Mouse (Mus musculus) intestine, embryonic 15.5 days (tissue): Measurements from ENCODE around the gene Rbm6. TPM values are rescaled to one million over a fixed set of nuclear protein-coding genes. Genes with fewer than 3 reads are reported as not detected.

ENCODE experiments used
- ATAC-seq: fragments of 200-750 bp; cut with Nextera tagmentation; 2 replicates; pipeline ENCODE4 v1.8.0; 2017; ENCODE audit warnings: moderate TSS enrichment, moderate library complexity
- H3K27ac ChIP-seq: fragments of 300-500 bp; sonication (generic); 2 replicates; pipeline ENCODE4 v1.5.1; 2015; ENCODE audit warnings: mild to moderate bottlenecking, inconsistent platforms
- H3K27me3 ChIP-seq: fragments of 300-500 bp; sonication (generic); replicated peaks from 2 replicates; pipeline ENCODE4 v1.6.1; 2015; ENCODE audit warnings: inconsistent platforms
- H3K36me3 ChIP-seq: fragments of 300-500 bp; sonication (generic); 2 replicates; pipeline ENCODE4 v1.6.1; 2015; ENCODE audit warnings: inconsistent platforms
- H3K4me1 ChIP-seq: fragments of 300-500 bp; sonication (generic); replicated peaks from 2 replicates; pipeline ENCODE4 v1.6.1; 2015; ENCODE audit warnings: inconsistent platforms
- H3K4me2 ChIP-seq: fragments of 300-500 bp; sonication (generic); replicated peaks from 2 replicates; pipeline ENCODE4 v1.6.1; 2015; ENCODE audit warnings: mild to moderate bottlenecking, inconsistent platforms
- H3K4me3 ChIP-seq: fragments of 300-500 bp; sonication (generic); replicated peaks from 2 replicates; pipeline ENCODE4 v1.5.1; 2015; ENCODE audit warnings: inconsistent platforms
- H3K9ac ChIP-seq: fragments of 300-500 bp; sonication (generic); 2 replicates; pipeline ENCODE4 v1.6.1; 2015; ENCODE audit warnings: inconsistent platforms
- H3K9me3 ChIP-seq: fragments of 300-500 bp; sonication (generic); 2 replicates; pipeline ENCODE4 v1.6.1; 2016; ENCODE audit warnings: inconsistent platforms
- WGBS: fragments of 180-500 bp; shearing (Covaris S2); methylation state at CpG from one replicate; pipeline ENCODE4 v1.1.7; 2015; 5-methylcytosine and 5-hydroxymethylcytosine counted together
- polyA plus RNA-seq: library from polyadenylated mRNA; unstranded; fragments of >200 nt; fragmentation: Nextera tagmentation; extraction: Ambion mirVana; gene quantifications from 2 replicates; pipeline ENCODE4 v1.2.1, GENCODE M21; 2015

Rbm6 gene
- polyA plus RNA-seq, 1 experiment from 2014 or later: 70.5 TPM

DNA sequence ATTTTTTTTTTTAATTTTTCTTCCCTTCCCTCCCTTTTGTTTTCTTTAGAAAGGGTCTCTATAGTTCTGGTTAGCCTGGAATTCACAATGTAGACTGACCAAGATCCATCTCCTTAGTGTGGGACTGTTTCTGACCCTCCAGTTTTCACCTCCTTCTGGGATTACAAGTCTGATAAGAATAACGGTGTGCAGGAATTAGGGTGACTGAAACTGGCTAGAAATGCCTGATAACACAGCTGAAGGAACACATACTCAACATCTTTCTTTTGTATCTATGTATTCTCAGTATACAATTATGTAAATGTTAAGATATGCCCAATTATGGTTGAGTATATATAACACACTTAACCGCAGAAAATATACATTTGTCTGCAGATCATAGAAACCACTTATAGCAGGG is 101.3 kb downstream of the Rbm6 start:
- H3K9me3 ChIP-seq: no peaks in the 10 kb centered on the region
- WGBS: 62% methylated on average over 2 of the region's 2 CpGs
- 0 out of 2 replicates have a peak, but pooled peaks cover 6% of the 10 kb centered on the region for H3K4me1 ChIP-seq
- H3K27me3 ChIP-seq: no peaks in the 10 kb centered on the region
- no peak overlapping the region for H3K9ac ChIP-seq
- peaks cover 24% of the 10 kb centered on the region for H3K36me3 ChIP-seq
- H3K4me3 ChIP-seq: no peak overlapping the region
- no peak for ATAC-seq
- H3K4me2 ChIP-seq: 0 out of 2 replicates have a peak overlapping the region, but pooled peaks have one; percentile 57
- peak overlapping the region; percentile 78; the same call in 1 of the 2 replicates for H3K27ac ChIP-seq

DNA sequence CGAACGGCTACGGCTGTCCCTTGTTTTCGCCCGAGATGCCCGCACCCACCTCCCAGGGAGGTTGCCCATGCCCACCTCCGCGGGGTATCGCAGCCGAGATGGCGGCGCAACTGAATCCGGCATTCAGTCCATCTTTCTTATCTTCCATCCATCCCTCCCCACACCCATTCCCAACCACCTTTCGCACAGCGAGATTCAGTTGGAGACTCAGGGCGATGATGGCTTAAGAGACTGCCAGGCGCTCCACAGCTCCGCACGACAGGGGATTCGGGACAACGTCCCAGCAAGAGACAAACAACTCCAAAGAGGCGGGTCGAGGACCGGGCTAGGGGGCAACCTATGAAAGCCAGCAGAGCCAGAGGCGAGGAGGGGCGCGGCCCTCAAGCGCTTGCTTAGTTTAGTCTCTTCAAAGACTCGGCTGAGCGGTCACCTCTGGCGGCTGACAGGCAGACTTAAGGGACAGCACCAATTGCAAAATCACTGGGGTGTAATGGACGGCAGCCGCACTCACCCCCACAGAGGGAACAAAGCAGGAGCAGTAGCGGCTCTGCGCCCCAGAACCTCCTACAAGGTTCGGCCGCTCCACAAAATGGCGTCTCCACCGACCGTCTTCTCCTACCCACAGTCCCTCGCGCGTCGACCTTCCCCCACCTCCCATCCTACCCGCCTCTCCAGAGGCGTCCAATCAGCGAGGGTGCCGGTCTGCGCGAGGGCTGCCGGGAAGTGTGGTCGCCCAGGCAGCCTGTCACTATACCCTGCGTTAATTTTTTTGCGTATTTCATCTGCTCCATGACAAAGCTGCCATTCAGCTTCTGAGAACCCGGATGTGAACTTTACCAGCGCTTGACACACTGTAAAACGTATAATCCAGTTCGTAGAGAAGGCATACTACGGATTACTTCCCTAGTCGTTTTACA is 102.4 kb downstream of the Rbm6 start, which contains the start of gene Rbm5:
TSS of gene Rbm5 (minus strand) at position 623 of the 917 bp plus-strand sequence.
- peaks cover 22% of the 10 kb centered on the region for H3K36me3 ChIP-seq
- H3K27ac ChIP-seq: peak within 1 kb of the TSS; percentile 88
- ATAC-seq: peak; percentile 100
- peak within 1 kb of the TSS; percentile 60 for H3K4me2 ChIP-seq
- H3K9me3 ChIP-seq: no peaks in the 10 kb centered on the region
- peak within 1 kb of the TSS; percentile 98 for H3K9ac ChIP-seq
- under 1% methylated on average over 60 of the region's 60 CpGs for WGBS
- no peaks in the 10 kb centered on the region for H3K27me3 ChIP-seq
- peak within 1 kb of the TSS; percentile 90 for H3K4me3 ChIP-seq
- H3K4me1 ChIP-seq: 0 out of 2 replicates have a peak, but pooled peaks cover 6% of the 10 kb centered on the region

DNA sequence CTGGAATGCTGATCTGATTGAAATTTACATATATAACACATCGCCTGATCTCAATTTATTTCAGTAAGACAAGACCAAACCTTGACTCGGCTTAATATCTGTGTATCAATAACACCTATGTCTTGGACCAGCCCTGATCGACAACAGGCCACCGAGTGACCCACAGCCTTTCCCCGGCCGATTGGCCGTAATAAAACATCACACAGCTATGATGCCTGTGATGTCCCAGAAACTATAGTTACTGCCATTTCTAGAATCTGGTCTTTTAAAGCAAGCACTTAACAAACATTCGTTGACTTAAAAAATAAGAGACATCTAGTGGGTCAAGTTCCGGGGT is 103.0 kb downstream of the Rbm6 start:
- H3K9ac ChIP-seq: peak overlapping the region; percentile 98
- 0 out of 2 replicates have a peak, but pooled peaks cover 6% of the 10 kb centered on the region for H3K4me1 ChIP-seq
- 2% methylated on average over 9 of the region's 9 CpGs for WGBS
- H3K4me3 ChIP-seq: peak overlapping the region; percentile 90
- H3K4me2 ChIP-seq: peak overlapping the region; percentile 60
- no peak for ATAC-seq
- peak overlapping the region; percentile 88 for H3K27ac ChIP-seq
- no peaks in the 10 kb centered on the region for H3K9me3 ChIP-seq
- H3K27me3 ChIP-seq: no peaks in the 10 kb centered on the region
- peaks cover 27% of the 10 kb centered on the region for H3K36me3 ChIP-seq

DNA sequence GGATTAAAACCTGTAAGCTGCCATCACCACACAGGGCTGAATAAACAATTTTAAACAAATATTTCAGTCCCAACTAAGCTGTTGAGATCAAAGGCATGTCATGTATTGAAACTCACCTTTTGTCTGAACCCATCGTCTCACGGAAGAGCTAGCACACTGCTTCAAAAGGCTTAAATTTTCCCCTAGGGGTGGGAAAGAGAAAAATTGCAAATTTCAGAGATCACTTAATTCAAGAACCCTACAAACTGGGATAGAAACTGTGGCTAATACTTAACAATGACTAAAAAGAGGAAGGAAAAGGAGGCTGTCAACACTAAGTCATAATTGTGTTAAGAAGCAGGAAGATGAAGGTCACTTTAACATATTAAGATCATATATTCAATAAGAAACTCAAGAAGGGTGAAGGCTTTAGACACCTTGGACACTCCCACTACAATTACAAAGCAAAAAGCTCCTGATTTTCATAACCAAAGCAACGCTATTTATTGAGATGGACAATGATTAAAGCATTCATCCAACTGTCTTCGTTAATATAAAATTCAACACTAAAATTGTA is 103.5 kb downstream of the Rbm6 start:
- no peak for ATAC-seq
- Histone ChIP-seq H3K9ac (peak overlapping the region; percentile 98), H3K27me3 (no peaks in the 10 kb centered on the region), H3K4me2 (peak overlapping the region; percentile 60), H3K36me3 (peaks cover 29% of the 10 kb centered on the region), H3K27ac (no peak overlapping the region), H3K9me3 (no peaks in the 10 kb centered on the region), H3K4me3 (peak overlapping the region; percentile 90), H3K4me1 (0 out of 2 replicates have a peak, but pooled peaks cover 6% of the 10 kb centered on the region)
- WGBS: 17% methylated on average over 4 of the region's 4 CpGs

DNA sequence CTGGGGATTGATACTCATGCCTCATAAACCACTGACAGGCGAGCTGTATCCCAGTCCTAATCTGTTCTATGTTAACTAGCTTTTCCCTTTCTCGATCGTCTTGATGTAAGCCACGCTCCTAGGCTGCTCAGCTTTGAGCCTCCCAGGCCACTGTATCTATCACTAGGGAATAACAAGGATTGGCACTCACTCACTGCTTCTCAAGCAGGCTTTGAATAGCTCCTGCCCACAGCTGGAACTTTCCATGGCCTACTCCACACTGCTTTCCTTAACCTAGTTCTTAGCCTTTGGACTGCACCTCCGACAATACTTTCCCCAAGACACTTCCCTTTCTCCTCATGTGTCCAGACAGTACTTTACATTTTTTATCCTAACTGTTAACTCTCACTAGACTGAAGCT is 104.2 kb downstream of the Rbm6 start:
- no peaks in the 10 kb centered on the region for H3K27me3 ChIP-seq
- peak overlapping the region; percentile 60 for H3K4me2 ChIP-seq
- no peak overlapping the region for H3K27ac ChIP-seq
- no peak overlapping the region for H3K9ac ChIP-seq
- ATAC-seq: no peak
- peaks cover 27% of the 10 kb centered on the region for H3K36me3 ChIP-seq
- 0 out of 2 replicates have a peak, but pooled peaks cover 6% of the 10 kb centered on the region for H3K4me1 ChIP-seq
- WGBS: 72% methylated on average over 5 of the region's 5 CpGs
- no peak overlapping the region for H3K4me3 ChIP-seq
- no peaks in the 10 kb centered on the region for H3K9me3 ChIP-seq

DNA sequence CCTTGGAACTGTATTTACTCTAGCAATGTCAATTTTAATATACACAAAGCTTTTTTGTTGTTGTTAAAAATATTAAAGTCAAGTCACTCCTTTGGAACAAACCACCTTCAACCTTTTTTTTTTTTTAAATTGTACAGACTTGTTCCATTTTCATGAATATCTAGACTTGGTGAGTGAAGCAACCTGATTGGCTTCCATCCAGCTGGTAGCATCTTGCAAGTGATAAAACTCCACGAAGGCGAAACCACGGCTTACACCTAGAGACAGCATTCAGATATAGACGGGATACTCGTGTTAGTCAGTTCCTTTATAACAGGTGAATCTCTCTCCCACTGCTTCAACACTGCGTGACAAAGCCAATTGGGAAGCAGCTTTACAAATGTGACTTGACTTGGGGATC is 113.4 kb downstream of the Rbm6 start:
- H3K27ac ChIP-seq: no peak overlapping the region
- no peak overlapping the region for H3K4me2 ChIP-seq
- H3K27me3 ChIP-seq: no peaks in the 10 kb centered on the region
- ATAC-seq: no peak
- peaks cover 36% of the 10 kb centered on the region for H3K36me3 ChIP-seq
- 92% methylated on average over 6 of the region's 6 CpGs for WGBS
- no peak overlapping the region for H3K4me3 ChIP-seq
- H3K9ac ChIP-seq: no peak overlapping the region
- no peaks in the 10 kb centered on the region for H3K4me1 ChIP-seq
- no peaks in the 10 kb centered on the region for H3K9me3 ChIP-seq

DNA sequence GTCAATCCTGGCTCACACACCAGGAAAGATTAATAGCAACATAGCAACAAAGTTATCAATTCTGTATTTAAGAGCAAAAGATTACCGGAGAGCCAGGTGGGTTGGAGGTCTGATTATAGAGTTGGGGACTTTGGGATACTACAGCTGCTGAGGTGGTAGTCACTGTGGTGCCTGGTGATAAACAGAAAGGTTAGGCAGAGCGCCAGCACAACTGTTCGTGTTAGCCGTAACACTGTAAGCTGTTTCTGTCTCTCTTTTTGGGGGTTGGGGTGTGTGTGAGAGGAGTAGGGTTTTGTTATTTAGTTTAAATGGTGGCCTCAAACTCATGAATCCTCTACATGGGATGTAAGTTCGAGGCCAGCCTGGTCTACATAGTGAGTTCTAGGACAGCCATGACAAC is 122.7 kb downstream of the Rbm6 start:
- WGBS: 90% methylated on average over 5 of the region's 5 CpGs
- Histone ChIP-seq H3K9me3 (no peaks in the 10 kb centered on the region), H3K4me3 (no peak overlapping the region), H3K4me1 (no peaks in the 10 kb centered on the region), H3K4me2 (no peak overlapping the region), H3K27me3 (no peaks in the 10 kb centered on the region), H3K36me3 (peaks cover 70% of the 10 kb centered on the region), H3K9ac (no peak overlapping the region), H3K27ac (no peak overlapping the region)
- no peak for ATAC-seq

DNA sequence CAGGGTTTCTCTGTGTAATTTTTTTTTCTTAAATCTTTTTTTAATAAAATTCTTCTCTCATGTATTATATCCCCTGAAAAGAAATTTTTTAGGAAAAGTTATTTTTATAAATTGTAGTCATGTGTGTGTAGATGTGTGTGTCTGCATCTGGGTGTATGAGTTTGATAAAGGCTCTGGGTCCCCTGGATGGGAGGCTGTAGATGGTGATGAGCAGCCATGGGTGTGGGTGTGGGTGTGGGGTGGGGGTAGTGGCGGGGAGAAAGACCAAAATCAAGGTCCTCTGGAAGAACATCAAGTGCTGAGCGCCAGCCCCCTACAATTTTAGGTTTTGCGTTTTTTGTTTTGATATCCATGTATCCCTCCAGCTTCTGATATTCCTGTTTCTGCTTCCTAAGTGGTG is 125.0 kb downstream of the Rbm6 start:
- Histone ChIP-seq H3K4me2 (no peak overlapping the region), H3K9me3 (no peaks in the 10 kb centered on the region), H3K4me1 (no peaks in the 10 kb centered on the region), H3K27ac (no peak overlapping the region), H3K36me3 (peaks cover 85% of the 10 kb centered on the region), H3K4me3 (no peak overlapping the region), H3K27me3 (no peaks in the 10 kb centered on the region), H3K9ac (no peak overlapping the region)
- no peak for ATAC-seq
- WGBS: 95% methylated on average over 3 of the region's 3 CpGs

DNA sequence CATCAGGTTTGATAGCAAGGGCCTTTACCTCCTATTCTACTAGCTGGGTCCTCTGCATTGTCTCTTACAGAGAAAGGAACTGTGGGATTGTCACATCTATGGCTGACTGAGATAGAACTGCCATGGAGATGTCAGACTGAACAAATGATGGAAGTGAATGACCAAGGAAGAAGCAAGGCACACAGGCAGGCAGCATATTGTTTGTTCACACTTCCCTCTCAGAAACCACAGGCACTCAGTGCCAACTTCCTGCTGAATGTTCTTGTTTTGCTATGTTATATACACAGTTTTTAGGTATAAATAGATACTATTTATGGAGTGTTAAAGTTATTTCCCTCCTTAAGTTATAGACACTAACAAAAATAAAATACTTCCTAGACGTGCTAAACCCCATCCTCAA is 125.7 kb downstream of the Rbm6 start:
- 86% methylated on average over 1 of the region's 1 CpGs for WGBS
- Histone ChIP-seq H3K4me3 (no peak overlapping the region), H3K9me3 (no peaks in the 10 kb centered on the region), H3K27ac (no peak overlapping the region), H3K4me1 (no peaks in the 10 kb centered on the region), H3K4me2 (no peak overlapping the region), H3K27me3 (no peaks in the 10 kb centered on the region), H3K9ac (no peak overlapping the region), H3K36me3 (peaks cover 89% of the 10 kb centered on the region)
- no peak for ATAC-seq

DNA sequence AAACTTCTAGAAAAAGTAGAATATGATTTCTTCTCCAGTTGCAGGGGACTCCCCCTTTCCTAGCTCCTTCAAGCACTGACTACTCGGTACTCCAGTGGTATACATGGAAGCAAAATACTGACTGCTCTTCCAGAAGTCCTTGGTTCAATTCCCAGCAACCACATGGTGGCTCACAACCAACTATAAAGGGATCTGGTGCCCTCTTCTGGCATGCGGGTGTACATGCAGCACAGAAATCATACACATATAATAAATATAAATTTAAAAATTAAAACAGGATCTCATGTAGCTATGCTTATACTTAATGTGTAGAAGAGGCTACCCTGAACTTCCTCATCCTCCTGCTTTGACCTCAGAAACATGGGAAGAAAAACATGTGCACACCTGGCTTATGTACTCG is 126.4 kb downstream of the Rbm6 start:
- Histone ChIP-seq H3K4me1 (no peaks in the 10 kb centered on the region), H3K9me3 (no peaks in the 10 kb centered on the region), H3K4me3 (no peak overlapping the region), H3K27ac (no peak overlapping the region), H3K27me3 (no peaks in the 10 kb centered on the region), H3K36me3 (peaks cover 89% of the 10 kb centered on the region), H3K9ac (no peak overlapping the region), H3K4me2 (no peak overlapping the region)
- ATAC-seq: no peak
- 98% methylated on average over 3 of the region's 3 CpGs for WGBS

DNA sequence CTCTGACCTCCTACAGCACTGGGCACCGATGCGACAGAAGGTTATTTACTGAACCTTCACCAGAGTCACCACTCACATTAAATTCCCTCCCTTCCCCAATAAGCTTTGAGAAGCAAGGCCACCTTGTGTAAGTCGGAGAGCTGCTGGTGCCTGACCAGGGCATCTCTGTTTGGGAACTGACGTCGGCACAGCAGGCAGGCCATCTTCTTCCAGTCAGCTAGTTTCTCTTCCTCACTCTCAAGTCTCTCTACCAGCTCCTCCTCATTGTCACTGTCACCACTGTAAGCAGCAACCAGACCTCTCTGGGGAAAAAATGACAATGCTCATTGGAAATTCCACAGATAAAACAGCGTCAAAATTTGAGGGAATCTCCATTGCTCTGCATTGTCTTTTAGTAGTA is 129.0 kb downstream of the Rbm6 start:
- ATAC-seq: no peak
- 90% methylated on average over 6 of the region's 6 CpGs for whole genome bisulfite sequencing
- H3K4me1 ChIP-seq: no peaks in the 10 kb centered on the region
- no peaks in the 10 kb centered on the region for H3K9me3 ChIP-seq
- H3K9ac ChIP-seq: no peak overlapping the region
- no peak overlapping the region for H3K27ac ChIP-seq
- H3K27me3 ChIP-seq: no peaks in the 10 kb centered on the region
- H3K36me3 ChIP-seq: peaks cover 90% of the 10 kb centered on the region
- no peak overlapping the region for H3K4me2 ChIP-seq
- no peak overlapping the region for H3K4me3 ChIP-seq

DNA sequence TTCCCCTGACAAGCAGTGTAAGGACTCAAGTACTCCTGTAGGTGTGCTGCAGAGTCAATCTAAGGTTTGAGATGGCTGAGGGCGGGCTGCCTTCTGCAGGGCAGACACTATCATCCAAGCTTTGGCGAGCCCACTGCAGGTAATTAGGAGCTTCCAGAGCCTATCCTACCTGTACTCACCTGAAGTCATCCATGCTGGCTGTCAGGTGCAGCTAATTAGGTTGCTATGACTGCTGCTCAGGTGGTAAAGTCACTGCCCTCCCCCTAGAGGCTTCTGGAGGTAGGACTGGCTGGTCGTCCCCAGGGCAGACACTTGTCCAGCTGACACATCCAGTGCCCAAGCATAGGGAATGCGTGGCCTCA is 134.2 kb downstream of the Rbm6 start:
- 48% methylated on average over 4 of the region's 4 CpGs for WGBS
- no peak overlapping the region for H3K9ac ChIP-seq
- H3K36me3 ChIP-seq: peaks cover 45% of the 10 kb centered on the region
- H3K4me1 ChIP-seq: peaks cover 28% of the 10 kb centered on the region
- no peak overlapping the region for H3K27ac ChIP-seq
- no peak overlapping the region for H3K4me2 ChIP-seq
- H3K4me3 ChIP-seq: no peak overlapping the region
- H3K27me3 ChIP-seq: peaks cover 3% of the 10 kb centered on the region; the same call in 1 of the 2 replicates
- ATAC-seq: peak; percentile 48
- no peaks in the 10 kb centered on the region for H3K9me3 ChIP-seq
